Mouse (Mus musculus): ENCODE measurements around the gene Il4.

Gene Il4

GRCm38 (mm10) chr11:53618619-53619198 lies at the start of gene Il4:
Gene Il4, minus strand, starts transcription at chr11:53618669.
- no peak for DNase-seq (ENCODE audit: low read depth, low spot score)

- DNase-seq (ENCODE audit: low read depth, low spot score) = no peak
Observed at GRCm38 (mm10) chr11:53664091-53664490, 45.6 kb upstream of the Il4 start.

GRCm38 (mm10) chr11:53662794-53663674 lies 44.6 kb upstream of the Il4 start:
- DNase-seq (ENCODE audit: low read depth, low spot score) = no peak

- no peak for DNase-seq (ENCODE audit: low read depth, low spot score)
Observed at GRCm38 (mm10) chr11:53657828-53658227, 39.4 kb upstream of the Il4 start.

- DNase-seq (ENCODE audit: low read depth, low spot score) = no peak
Observed at GRCm38 (mm10) chr11:53657381-53657780, 38.9 kb upstream of the Il4 start.

GRCm38 (mm10) chr11:53656558-53657202 lies 38.2 kb upstream of the Il4 start:
- no peak for DNase-seq (ENCODE audit: low read depth, low spot score)

GRCm38 (mm10) chr11:53655043-53655442 lies 36.6 kb upstream of the Il4 start:
- no peak for DNase-seq (ENCODE audit: low read depth, low spot score)

- no peak for DNase-seq (ENCODE audit: low read depth, low spot score)
Observed at GRCm38 (mm10) chr11:53652427-53652826, 34.0 kb upstream of the Il4 start.

GRCm38 (mm10) chr11:53651441-53651840 lies 33.0 kb upstream of the Il4 start:
- DNase-seq (ENCODE audit: low read depth, low spot score) = no peak

GRCm38 (mm10) chr11:53644017-53644416 lies 25.5 kb upstream of the Il4 start:
- DNase-seq (ENCODE audit: low read depth, low spot score) = no peak

GRCm38 (mm10) chr11:53642744-53643279 lies 24.3 kb upstream of the Il4 start:
- no peak for DNase-seq (ENCODE audit: low read depth, low spot score)

- no peak for DNase-seq (ENCODE audit: low read depth, low spot score)
Observed at GRCm38 (mm10) chr11:53637803-53638260, 19.4 kb upstream of the Il4 start.

- peak; percentile 24 for DNase-seq (ENCODE audit: low read depth, low spot score)
Observed at GRCm38 (mm10) chr11:53637046-53637802, 18.8 kb upstream of the Il4 start.

GRCm38 (mm10) chr11:53636183-53636646 lies 17.7 kb upstream of the Il4 start:
- no peak for DNase-seq (ENCODE audit: low read depth, low spot score)

GRCm38 (mm10) chr11:53635590-53636182 lies 17.2 kb upstream of the Il4 start:
- DNase-seq (ENCODE audit: low read depth, low spot score) = no peak

- no peak for DNase-seq (ENCODE audit: low read depth, low spot score)
Observed at GRCm38 (mm10) chr11:53634556-53634955, 16.1 kb upstream of the Il4 start, which contains the start of gene Il13. Gene Il13, minus strand, starts transcription at chr11:53634702.

GRCm38 (mm10) chr11:53633644-53634043 lies 15.2 kb upstream of the Il4 start:
- no peak for DNase-seq (ENCODE audit: low read depth, low spot score)

GRCm38 (mm10) chr11:53632122-53632733 lies 13.8 kb upstream of the Il4 start:
- no peak for DNase-seq (ENCODE audit: low read depth, low spot score)

GRCm38 (mm10) chr11:53627859-53628258 lies 9.4 kb upstream of the Il4 start:
- peak; percentile 78 for DNase-seq (ENCODE audit: low read depth, low spot score)

GRCm38 (mm10) chr11:53626802-53627373 lies 8.4 kb upstream of the Il4 start:
- DNase-seq (ENCODE audit: low read depth, low spot score) = no peak

Measured in embryo, embryonic 11.5 days (tissue).